Mouse (Mus musculus): ENCODE results near the gene Msantd2. TPM values are rescaled to one million over a fixed set of nuclear protein-coding genes. Genes with fewer than 3 reads are reported as not detected.

Msantd2 gene
- polyA plus RNA-seq (2017; shearing (Covaris generic)), result 25.0 TPM

DNA sequence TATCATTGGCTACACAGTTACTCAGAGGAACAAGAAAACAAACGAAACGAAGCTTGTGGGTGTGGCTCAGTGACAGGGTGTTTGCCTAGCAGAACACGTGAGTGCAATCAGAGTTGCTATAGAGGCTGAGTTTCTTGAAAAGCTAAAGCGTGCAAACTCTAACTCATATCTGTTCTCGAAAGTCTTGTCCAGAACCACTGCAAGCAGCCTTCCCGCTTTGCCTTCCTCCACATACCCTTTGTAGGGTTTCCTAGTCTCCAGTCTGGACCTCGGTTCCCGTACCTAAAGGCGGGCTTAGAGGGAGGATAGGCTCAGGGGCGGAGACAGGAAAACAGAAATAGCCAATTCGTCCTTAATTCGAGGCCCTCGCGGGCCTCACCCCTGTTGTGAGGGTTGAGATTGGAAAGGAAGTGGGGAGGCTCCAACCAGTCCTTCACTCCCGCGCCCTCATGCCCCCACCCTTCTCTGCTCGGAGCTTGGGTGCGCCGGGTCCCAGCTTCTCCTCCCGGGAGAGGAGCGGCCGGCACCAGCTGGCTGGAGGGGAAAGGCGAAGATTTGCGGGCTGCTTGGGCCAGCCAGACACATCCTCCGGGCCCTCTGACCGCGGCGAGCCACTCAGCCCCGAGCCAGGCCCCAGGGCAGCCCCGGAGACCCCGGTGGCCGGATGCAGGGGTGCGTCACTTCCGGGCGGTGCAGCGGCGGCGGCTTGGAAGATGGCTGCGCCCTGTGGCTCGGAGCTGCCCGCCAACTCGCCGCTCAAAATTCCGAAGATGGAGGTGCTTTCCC is at the start of gene Msantd2:
Gene Msantd2, plus strand, starts transcription at position 709 of the 786 bp plus-strand sequence.

DNA sequence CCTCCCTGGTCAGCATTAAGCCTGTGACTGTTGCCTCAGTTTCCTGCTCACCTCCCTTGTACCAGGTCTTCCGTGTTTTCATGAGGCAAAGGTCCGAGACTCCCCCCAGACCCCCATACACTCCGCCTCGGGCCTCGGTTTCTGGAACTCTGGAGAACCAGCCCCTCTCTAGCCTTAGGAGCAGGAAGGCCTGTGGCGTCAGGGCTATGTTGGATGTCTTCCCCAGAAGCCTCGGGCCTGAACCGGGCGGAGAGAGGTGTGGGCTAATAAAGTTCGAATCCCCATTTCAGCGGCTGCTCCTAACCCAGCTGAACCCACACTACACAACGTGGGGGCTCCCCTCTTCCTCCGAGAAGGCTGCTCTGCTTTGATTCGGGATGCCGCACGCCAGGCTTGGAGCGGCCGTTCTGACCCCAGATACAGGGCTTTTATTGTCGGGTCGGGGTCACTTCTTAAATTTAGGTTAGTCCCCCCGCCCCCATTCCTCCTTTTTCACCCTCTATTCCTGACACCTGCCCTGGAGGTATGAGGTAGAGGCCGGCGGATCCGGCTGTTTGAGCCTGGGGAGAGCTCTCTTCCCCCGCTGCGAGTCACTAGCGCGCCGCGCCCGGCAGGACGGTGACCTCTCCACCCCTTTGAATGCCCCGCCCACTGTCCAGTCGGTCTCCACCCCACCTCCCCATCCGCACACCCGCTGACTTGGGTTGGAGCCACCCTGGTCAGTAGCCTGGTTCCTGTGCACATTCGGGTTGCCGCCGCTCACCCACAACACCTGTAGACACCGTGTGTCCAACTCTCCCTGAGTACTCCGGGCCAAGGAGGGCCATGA is 38.5 kb downstream of the Msantd2 start, which contains the start of gene Esam:
Gene Esam, plus strand, starts transcription at position 683 of the 829 bp plus-strand sequence.

DNA sequence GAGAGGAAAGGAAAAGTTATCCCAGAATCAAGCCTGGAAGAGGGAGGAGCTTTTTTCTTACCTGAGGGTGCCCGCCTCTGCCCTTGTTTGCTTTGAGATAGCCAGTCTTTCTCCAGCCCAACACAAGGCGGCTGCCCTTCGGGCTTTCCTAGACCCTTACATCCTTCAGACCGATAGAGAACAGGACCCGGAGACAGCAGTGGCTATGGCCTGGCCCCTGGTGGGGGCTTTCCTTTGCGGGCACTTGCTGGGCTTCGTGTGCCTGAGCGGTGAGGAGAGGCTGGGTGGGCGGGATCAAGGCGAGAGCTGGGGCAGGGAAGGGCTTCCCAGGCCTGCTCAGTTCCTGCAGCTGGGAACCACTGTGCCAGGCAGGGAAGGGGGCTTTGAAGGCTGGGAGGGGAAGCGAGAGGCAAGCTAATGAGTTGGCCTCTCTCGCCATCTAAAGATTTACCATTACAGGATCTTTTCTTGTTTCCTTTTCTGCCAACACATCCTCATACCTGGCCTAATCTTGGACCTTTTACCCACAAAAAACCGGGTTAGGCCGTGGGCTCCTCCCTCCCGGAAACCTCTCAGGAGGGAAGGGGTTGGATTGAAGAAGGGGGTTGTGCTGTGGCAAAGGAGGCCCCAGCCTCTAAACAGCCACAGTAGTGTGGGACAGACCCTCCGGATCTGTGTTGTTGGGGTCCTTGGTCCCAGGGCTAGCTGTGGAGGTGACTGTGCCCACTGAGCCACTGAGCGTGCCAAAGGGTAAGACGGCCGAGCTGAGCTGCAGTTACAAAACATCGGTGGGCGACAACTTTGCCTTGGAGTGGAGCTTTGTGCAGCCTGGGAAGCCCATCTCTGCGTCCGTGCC is 50.3 kb downstream of the Msantd2 start, which contains the start of gene Vsig2:
Gene Vsig2, plus strand, starts transcription at position 86 of the 856 bp plus-strand sequence.

DNA sequence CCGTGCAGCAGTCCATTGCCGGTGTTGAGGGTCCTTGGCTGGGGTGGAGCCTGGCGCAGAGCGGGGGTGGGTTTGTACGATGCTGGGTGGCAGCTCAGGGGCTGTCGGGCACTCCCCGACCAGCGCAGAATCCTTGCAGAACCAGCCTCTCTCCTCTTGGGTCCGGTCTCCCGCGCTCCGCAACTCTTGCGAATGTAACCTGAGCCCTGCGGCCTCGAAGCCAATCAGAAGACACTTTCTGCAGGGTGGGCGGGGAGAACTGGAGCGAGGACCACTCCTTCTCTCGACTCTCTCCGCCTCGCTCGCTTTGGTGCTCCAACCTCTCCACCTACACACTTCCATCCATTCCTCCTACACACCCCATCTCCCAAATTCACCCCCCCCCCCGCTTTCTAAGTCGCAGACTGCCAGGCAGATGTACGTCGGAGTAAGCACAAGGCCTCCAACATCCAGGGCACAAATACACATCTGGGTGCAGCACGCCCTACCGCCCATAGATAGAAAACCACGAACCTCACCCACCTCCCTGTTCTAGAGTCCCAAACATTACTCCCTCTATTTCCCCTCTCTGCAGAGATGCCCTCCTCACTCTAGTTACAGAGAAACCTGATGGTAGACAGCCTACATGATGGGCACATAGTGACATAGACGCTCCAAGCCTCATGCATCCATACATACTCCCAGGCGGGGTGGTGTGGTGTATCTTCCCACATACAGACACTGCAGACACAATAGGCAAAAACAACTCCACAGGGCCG is 63.6 kb downstream of the Msantd2 start, which contains the start of gene Nrgn:
Gene Nrgn, minus strand, starts transcription at position 369 of the 758 bp plus-strand sequence.

DNA sequence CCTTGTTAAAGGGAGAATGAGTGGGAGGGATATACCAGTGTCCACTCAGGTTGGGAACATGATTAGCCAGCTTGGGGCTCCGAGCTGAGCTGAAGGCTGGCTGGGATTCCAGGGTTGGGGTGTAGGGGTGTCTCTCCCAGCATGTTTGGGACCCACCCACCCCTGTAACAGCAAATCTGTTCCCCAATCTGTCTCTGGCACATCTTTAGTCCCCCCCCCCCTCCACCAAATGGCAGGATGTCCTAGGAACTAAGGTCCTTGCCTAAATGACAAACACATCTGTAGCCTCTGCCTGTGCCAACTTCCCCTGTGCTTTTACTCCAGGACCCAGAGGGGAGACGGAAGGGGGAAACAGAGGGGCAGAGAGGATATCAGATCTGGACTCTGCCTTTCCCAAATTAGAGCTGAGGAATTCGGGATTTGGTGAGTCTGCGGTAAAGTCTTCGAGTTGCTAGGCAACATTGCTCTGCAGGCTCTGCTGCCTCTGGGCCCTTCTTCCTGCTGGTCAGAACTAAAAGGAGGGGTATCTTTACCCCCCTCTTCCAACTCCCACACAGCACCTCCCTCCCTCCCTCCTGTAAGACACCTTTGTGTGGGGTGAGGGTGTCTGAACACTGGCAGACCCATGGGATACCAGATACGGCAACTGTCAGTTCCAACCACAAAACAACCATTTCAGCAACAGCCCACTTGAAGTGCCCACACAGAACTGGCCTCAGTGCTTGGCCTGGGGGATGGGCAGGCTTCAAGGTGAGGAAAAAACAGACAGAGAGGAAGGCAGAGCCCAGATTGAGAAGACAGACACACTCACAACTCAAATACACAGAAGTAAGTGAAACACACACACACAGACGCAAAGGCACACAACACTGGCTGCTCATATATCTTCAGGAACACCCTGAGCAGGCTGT is 66.0 kb downstream of the Msantd2 start, which contains the start of gene Siae:
Gene Siae, plus strand, starts transcription at position 861 of the 911 bp plus-strand sequence.

Other genes with a start within 250 kb of the Msantd2 start
- 2.2 TPM for gene Slc37a2, start 233.6 kb upstream of the Msantd2 start, polyA plus RNA-seq (2017; shearing (Covaris generic))
- gene Ccdc15, start 140.9 kb upstream of the Msantd2 start, polyA plus RNA-seq (2017; shearing (Covaris generic)), result 7.4 TPM
- gene Hepacam, start 122.0 kb upstream of the Msantd2 start, polyA plus RNA-seq (2017; shearing (Covaris generic)), result not detected
- not detected for gene Robo4, start 87.4 kb upstream of the Msantd2 start, polyA plus RNA-seq (2017; shearing (Covaris generic))
- gene Robo3, start 56.1 kb upstream of the Msantd2 start, polyA plus RNA-seq (2017; shearing (Covaris generic)), result not detected
- 0.69 TPM for gene Esam, start 38.8 kb downstream of the Msantd2 start, polyA plus RNA-seq (2017; shearing (Covaris generic))
- gene Vsig2, start 49.9 kb downstream of the Msantd2 start, polyA plus RNA-seq (2017; shearing (Covaris generic)), result not detected
- gene Nrgn, start 63.6 kb downstream of the Msantd2 start, polyA plus RNA-seq (2017; shearing (Covaris generic)), result 4.3 TPM
- gene Siae, start 66.4 kb downstream of the Msantd2 start, polyA plus RNA-seq (2017; shearing (Covaris generic)), result 12.4 TPM
- gene Spa17, start 124.4 kb downstream of the Msantd2 start, polyA plus RNA-seq (2017; shearing (Covaris generic)), result 1.2 TPM
- gene Tbrg1, start 168.0 kb downstream of the Msantd2 start, polyA plus RNA-seq (2017; shearing (Covaris generic)), result 147 TPM
- gene Panx3, start 179.9 kb downstream of the Msantd2 start, polyA plus RNA-seq (2017; shearing (Covaris generic)), result 0.13 TPM
- gene Olfr160, start 226.9 kb downstream of the Msantd2 start, polyA plus RNA-seq (2017; shearing (Covaris generic)), result 0.14 TPM